Mouse (Mus musculus): Measurements from ENCODE around the gene Gm43191. TPM values are rescaled to one million over a fixed set of nuclear protein-coding genes. Genes with fewer than 3 reads are reported as not detected.

The Gm43191 gene
- polyA plus RNA-seq, 1 experiment from 2014 or later, result not detected

Other genes with a start within 250 kb of the Gm43191 start
- gene Rtca, start 173.1 kb downstream of the Gm43191 start, polyA plus RNA-seq (2015; fragmentation: Nextera tagmentation; extraction: Ambion mirVana), result 67.6 and 68.6 TPM in 2 replicates
- 15.1 and 15.9 TPM in 2 replicates for gene Dbt, start 168.2 kb downstream of the Gm43191 start, polyA plus RNA-seq (2015; fragmentation: Nextera tagmentation; extraction: Ambion mirVana)
- gene Lrrc39, start 118.3 kb downstream of the Gm43191 start, polyA plus RNA-seq (2015; fragmentation: Nextera tagmentation; extraction: Ambion mirVana), result 1.3 and 1.6 TPM in 2 replicates
- 15.4 and 20.1 TPM in 2 replicates for gene Sass6, start 86.3 kb downstream of the Gm43191 start, polyA plus RNA-seq (2015; fragmentation: Nextera tagmentation; extraction: Ambion mirVana)
- 29.5 and 31.1 TPM in 2 replicates for gene Trmt13, start 66.7 kb downstream of the Gm43191 start, polyA plus RNA-seq (2015; fragmentation: Nextera tagmentation; extraction: Ambion mirVana)
- gene Mfsd14a, start 18.6 kb downstream of the Gm43191 start, polyA plus RNA-seq (2015; fragmentation: Nextera tagmentation; extraction: Ambion mirVana), result 78.3 and 79.9 TPM in 2 replicates
- gene Slc35a3, start 31.6 kb upstream of the Gm43191 start, polyA plus RNA-seq (2015; fragmentation: Nextera tagmentation; extraction: Ambion mirVana), result 11.0 and 12.1 TPM in 2 replicates
- 23.3 and 23.5 TPM in 2 replicates for gene Agl, start 126.9 kb upstream of the Gm43191 start, polyA plus RNA-seq (2015; fragmentation: Nextera tagmentation; extraction: Ambion mirVana)
- gene Frrs1, start 178.2 kb upstream of the Gm43191 start, polyA plus RNA-seq (2015; fragmentation: Nextera tagmentation; extraction: Ambion mirVana), result 16.9 and 18.9 TPM in 2 replicates